ENCODE assay signal across 8 mouse cellular contexts in genomic region chr10:7832171-7832676, GRCm38 (mm10). TPM values are rescaled to one million over a fixed set of nuclear protein-coding genes. Genes with fewer than 3 reads are reported as not detected.
A peak's percentile ranks its signal among the peaks of the same experiment; 100 is the strongest.
DNase-seq lines count a peak whose midpoint lies in the region; ATAC-seq and TF ChIP-seq lines count a peak whose summit lies in the region.

TSS of gene Zc3h12d (plus strand) at chr10:7832470.

- H3K27ac ChIP-seq in embryonic facial prominence, embryonic 15.5 days (replicated peaks), result no peak within 1 kb of the TSS
- no peak within 1 kb of the TSS for H3K27ac ChIP-seq in hindbrain, embryonic 14.5 days
- no peak within 1 kb of the TSS for H3K27ac ChIP-seq in limb, embryonic 15.5 days
- no peak within 1 kb of the TSS for H3K27ac ChIP-seq in midbrain, embryonic 13.5 days
- H3K27ac ChIP-seq in thymus, adult 2 months (ENCODE audit: control insufficient read depth, insufficient read depth, low read length), result peak within 1 kb of the TSS; percentile 92

- TF ChIP-seq POLR2A in thymus, adult 2 months (IDR thresholded peaks at IDR 0.05; ENCODE audit: control insufficient read depth, extremely low read depth, insufficient read depth, low read length, poor library complexity), result peak; percentile 48; the same call in 1 of the 2 replicates

- TF ChIP-seq CTCF in thymus, adult 2 months (IDR thresholded peaks at IDR 0.05; ENCODE audit: borderline replicate concordance, control insufficient read depth, extremely low read depth, insufficient read depth, low read length, poor library complexity), result no peak

- peak; percentile 71 for DNase-seq in adrenal gland, postnatal 10 days
- DNase-seq in hindbrain, embryonic 14.5 days (ENCODE audit: low spot score), result no peak
- DNase-seq in thymus, adult 2 months, result peak; percentile 74
- no peak for DNase-seq in c-Kit-positive CD71-positive TER-119-positive erythroid progenitor cells, embryonic 14.5 days (ENCODE audit: low spot score)
- no peak for DNase-seq in layer of hippocampus, adult 9-10 months (ENCODE audit: low spot score)

- peak within 1 kb of the TSS; percentile 29 for H3K4me3 ChIP-seq in embryonic facial prominence, embryonic 15.5 days (replicated peaks)
- no peak within 1 kb of the TSS for H3K4me3 ChIP-seq in hindbrain, embryonic 14.5 days (replicated peaks; ENCODE audit: low read length)
- peak within 1 kb of the TSS; percentile 29 for H3K4me3 ChIP-seq in limb, embryonic 15.5 days
- no peak within 1 kb of the TSS for H3K4me3 ChIP-seq in midbrain, embryonic 13.5 days (replicated peaks)
- peak within 1 kb of the TSS; percentile 60 for H3K4me3 ChIP-seq in thymus, adult 2 months (ENCODE audit: control insufficient read depth, insufficient read depth, low read length)

- no peaks in the 10 kb centered on the region for H3K27me3 ChIP-seq in embryonic facial prominence, embryonic 15.5 days
- H3K27me3 ChIP-seq in hindbrain, embryonic 14.5 days (ENCODE audit: control insufficient read depth, insufficient read depth, low read length), result no peaks in the 10 kb centered on the region
- no peaks in the 10 kb centered on the region for H3K27me3 ChIP-seq in limb, embryonic 15.5 days
- H3K27me3 ChIP-seq in midbrain, embryonic 13.5 days, result no peaks in the 10 kb centered on the region
- H3K27me3 ChIP-seq in thymus, adult 2 months (ENCODE audit: control insufficient read depth, insufficient read depth, low read length), result no peaks in the 10 kb centered on the region

- ATAC-seq in embryonic facial prominence, embryonic 15.5 days (ENCODE audit: insufficient number of reproducible peaks, low FRiP score, low TSS enrichment, low read depth), result peak; percentile 84
- 0 out of 2 replicates have a peak, but pooled peaks have one; percentile 38 for ATAC-seq in hindbrain, embryonic 14.5 days (ENCODE audit: low FRiP score)
- ATAC-seq in limb, embryonic 15.5 days (ENCODE audit: insufficient number of reproducible peaks, low FRiP score, low TSS enrichment, low read depth), result peak; percentile 56; the same call in 1 of the 2 replicates
- peak; percentile 45; the same call in 1 of the 2 replicates for ATAC-seq in midbrain, embryonic 13.5 days

- no peak within 1 kb of the TSS for H3K9ac ChIP-seq in embryonic facial prominence, embryonic 15.5 days
- H3K9ac ChIP-seq in hindbrain, embryonic 14.5 days, result no peak within 1 kb of the TSS
- H3K9ac ChIP-seq in limb, embryonic 15.5 days, result 0 out of 2 replicates have a peak within 1 kb of the TSS, but pooled peaks have one; percentile 10
- H3K9ac ChIP-seq in midbrain, embryonic 13.5 days (replicated peaks), result no peak within 1 kb of the TSS

- WGBS in embryonic facial prominence, embryonic 15.5 days, result 6% methylated on average over 15 of the region's 15 CpGs
- WGBS in hindbrain, embryonic 14.5 days, result 4% methylated on average over 15 of the region's 15 CpGs
- 4% methylated on average over 15 of the region's 15 CpGs for WGBS in limb, embryonic 15.5 days
- 3% methylated on average over 15 of the region's 15 CpGs for WGBS in midbrain, embryonic 13.5 days
- WGBS in thymus, adult 2 months, result 2% methylated on average over 15 of the region's 15 CpGs

- 0 out of 2 replicates have a peak, but pooled peaks cover 3% of the 10 kb centered on the region for H3K36me3 ChIP-seq in embryonic facial prominence, embryonic 15.5 days
- H3K36me3 ChIP-seq in hindbrain, embryonic 14.5 days (replicated peaks; ENCODE audit: control insufficient read depth, insufficient read depth), result no peaks in the 10 kb centered on the region
- no peaks in the 10 kb centered on the region for H3K36me3 ChIP-seq in limb, embryonic 15.5 days
- no peaks in the 10 kb centered on the region for H3K36me3 ChIP-seq in midbrain, embryonic 13.5 days
- no peaks in the 10 kb centered on the region for H3K36me3 ChIP-seq in thymus, adult 2 months (ENCODE audit: control insufficient read depth, insufficient read depth, low read length)

- H3K9me3 ChIP-seq in embryonic facial prominence, embryonic 15.5 days (replicated peaks), result no peaks in the 10 kb centered on the region
- H3K9me3 ChIP-seq in hindbrain, embryonic 14.5 days (ENCODE audit: control insufficient read depth, low read length), result no peaks in the 10 kb centered on the region
- H3K9me3 ChIP-seq in limb, embryonic 15.5 days, result no peaks in the 10 kb centered on the region
- H3K9me3 ChIP-seq in midbrain, embryonic 13.5 days, result no peaks in the 10 kb centered on the region

- H3K4me1 ChIP-seq in embryonic facial prominence, embryonic 15.5 days, result peaks cover 9% of the 10 kb centered on the region
- no peaks in the 10 kb centered on the region; the same call in 1 of the 2 replicates for H3K4me1 ChIP-seq in hindbrain, embryonic 14.5 days (replicated peaks; ENCODE audit: control insufficient read depth, insufficient read depth, low read length)
- H3K4me1 ChIP-seq in limb, embryonic 15.5 days, result peaks cover 9% of the 10 kb centered on the region
- 0 out of 2 replicates have a peak, but pooled peaks cover 7% of the 10 kb centered on the region for H3K4me1 ChIP-seq in midbrain, embryonic 13.5 days (replicated peaks)
- peaks cover 33% of the 10 kb centered on the region for H3K4me1 ChIP-seq in thymus, adult 2 months (replicated peaks; ENCODE audit: control insufficient read depth, insufficient read depth, low read length)

- peak within 1 kb of the TSS; percentile 48 for H3K4me2 ChIP-seq in embryonic facial prominence, embryonic 15.5 days (replicated peaks)
- H3K4me2 ChIP-seq in hindbrain, embryonic 14.5 days (replicated peaks), result peak within 1 kb of the TSS; percentile 28
- peak within 1 kb of the TSS; percentile 51 for H3K4me2 ChIP-seq in limb, embryonic 15.5 days
- peak within 1 kb of the TSS; percentile 30 for H3K4me2 ChIP-seq in midbrain, embryonic 13.5 days (replicated peaks)

RNA-seq across cellular contexts. Expression of gene Zc3h12d, which starts in this region (rescaled TPM):
- 1 to 10 TPM in 1 of 2 experiments, under 1 TPM in 1; 1.00 to 1.1 TPM for total RNA-seq in adrenal gland, postnatal 10 days (2021)
- polyA plus RNA-seq in embryonic facial prominence, embryonic 15.5 days (2015; fragmentation: Nextera tagmentation; extraction: Ambion mirVana), result 0.21 TPM in 2 replicates
- polyA plus RNA-seq in hindbrain, embryonic 14.5 days (2014; fragmentation: Nextera tagmentation; extraction: Ambion mirVana), result 0.14 and 0.25 TPM in 2 replicates
- 0.12 and 0.37 TPM in 2 replicates for polyA plus RNA-seq in limb, embryonic 15.5 days (2015; fragmentation: Nextera tagmentation; extraction: Ambion mirVana)
- 0.08 and 0.10 TPM in 2 replicates for polyA plus RNA-seq in midbrain, embryonic 13.5 days (2015; fragmentation: Nextera tagmentation; extraction: Ambion mirVana)
- 5.6 and 6.7 TPM in 2 replicates for polyA plus RNA-seq in thymus, adult 2 months (2012; rRNA removed)

Comparison
In these comparisons a context has a peak if more than half of its experiments do, and no peak if none do; other contexts are left out.
1. Peak in ATAC-seq, H3K4me3 ChIP-seq and H3K4me2 ChIP-seq in embryonic facial prominence, embryonic 15.5 days; RNA of the gene not detected or under 1 TPM.
2. Peak in ATAC-seq and H3K4me2 ChIP-seq in hindbrain, embryonic 14.5 days; RNA of the gene not detected or under 1 TPM.
3. Peak in ATAC-seq, H3K4me3 ChIP-seq, H3K9ac ChIP-seq and H3K4me2 ChIP-seq in limb, embryonic 15.5 days; RNA of the gene not detected or under 1 TPM.
4. Peak in ATAC-seq and H3K4me2 ChIP-seq in midbrain, embryonic 13.5 days; RNA of the gene not detected or under 1 TPM.
5. DNase-seq: peak in adrenal gland, postnatal 10 days (single experiment) and thymus, adult 2 months (single experiment); none in hindbrain, embryonic 14.5 days (single experiment), c-Kit-positive CD71-positive TER-119-positive erythroid progenitor cells, embryonic 14.5 days (single experiment) and layer of hippocampus, adult 9-10 months (single experiment).
6. Peak in every context shown above with its lines, with median percentiles within 50 percentile points of each other: ATAC-seq and H3K4me2 ChIP-seq.